Mouse (Mus musculus) limb, embryonic 15.5 days (tissue): Measurements from ENCODE around the gene C130026I21Rik. TPM values are rescaled to one million over a fixed set of nuclear protein-coding genes. Genes with fewer than 3 reads are reported as not detected.
"Not testable (repeated sequence)": the region's sequence is repeated elsewhere in the genome, so short reads cannot be mapped to it uniquely, and the experiment has no call there.

Source experiments
- ATAC-seq: fragments of 200-750 bp; cut with Nextera tagmentation; 2 replicates; pipeline ENCODE4 v1.8.0; 2017; ENCODE audit warnings: low read depth, moderate TSS enrichment; ENCODE audit not compliant: insufficient number of reproducible peaks, low FRiP score, low TSS enrichment
- H3K27ac ChIP-seq: fragments of 300-500 bp; sonication (generic); 2 replicates; pipeline ENCODE4 v1.5.1; 2015; ENCODE audit warnings: moderate library complexity, mild to moderate bottlenecking, inconsistent platforms
- H3K27me3 ChIP-seq: fragments of 300-500 bp; sonication (generic); 2 replicates; pipeline ENCODE4 v1.6.1; 2015; ENCODE audit warnings: inconsistent platforms
- H3K36me3 ChIP-seq: fragments of 300-500 bp; sonication (generic); 2 replicates; pipeline ENCODE4 v1.6.1; 2015; ENCODE audit warnings: inconsistent platforms
- H3K4me1 ChIP-seq: fragments of 300-500 bp; sonication (generic); 2 replicates; pipeline ENCODE4 v1.6.1; 2015; ENCODE audit warnings: inconsistent platforms
- H3K4me2 ChIP-seq: fragments of 300-500 bp; sonication (generic); 2 replicates; pipeline ENCODE4 v1.6.1; 2015; ENCODE audit warnings: mild to moderate bottlenecking, inconsistent platforms
- H3K4me3 ChIP-seq: fragments of 300-500 bp; sonication (generic); 2 replicates; pipeline ENCODE4 v1.5.1; 2015; ENCODE audit warnings: mild to moderate bottlenecking, inconsistent platforms
- H3K9ac ChIP-seq: fragments of 300-500 bp; sonication (generic); 2 replicates; pipeline ENCODE4 v1.6.1; 2015; ENCODE audit warnings: inconsistent platforms
- H3K9me3 ChIP-seq: fragments of 300-500 bp; sonication (generic); 2 replicates; pipeline ENCODE4 v1.6.1; 2016; ENCODE audit warnings: inconsistent platforms
- WGBS: fragments of 180-500 bp; shearing (Covaris S2); methylation state at CpG from one replicate; pipeline ENCODE4 v1.1.7; 2015; 5-methylcytosine and 5-hydroxymethylcytosine counted together
- polyA plus RNA-seq: library from polyadenylated mRNA; unstranded; fragments of >200 nt; fragmentation: Nextera tagmentation; extraction: Ambion mirVana; gene quantifications from 2 replicates; pipeline ENCODE4 v1.2.1, GENCODE M21; 2015

Gene C130026I21Rik
- polyA plus RNA-seq, 1 experiment from 2014 or later: 1.3 TPM

DNA sequence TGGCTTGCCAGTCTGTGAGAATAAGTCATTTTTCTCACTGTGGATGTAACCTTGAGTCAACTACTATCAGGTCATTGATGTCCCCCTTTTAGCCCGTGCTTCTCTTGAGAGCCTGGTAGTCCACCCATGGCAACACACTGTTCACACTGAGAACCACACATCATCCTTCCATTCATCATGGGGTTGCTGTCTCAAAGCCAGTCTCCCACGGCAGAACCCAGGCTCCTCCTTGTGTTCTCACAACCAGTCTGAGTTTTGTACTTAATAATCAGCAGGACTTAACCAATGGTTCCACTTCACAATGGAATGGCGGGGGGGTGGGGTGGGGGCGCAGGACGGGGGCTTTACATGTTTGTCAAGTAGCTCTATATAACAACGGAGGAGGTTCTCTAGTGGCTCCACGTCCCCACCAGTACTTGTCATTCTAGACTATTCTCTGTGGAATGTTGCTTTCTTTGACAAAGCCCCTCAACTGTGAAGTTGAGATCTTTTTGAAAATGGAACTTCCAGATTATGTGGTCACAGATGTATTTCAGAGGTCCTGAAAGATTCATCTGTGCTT lies 177.3 kb downstream of the C130026I21Rik start:
- H3K27me3 ChIP-seq, H3K4me2 ChIP-seq, H3K4me3 ChIP-seq, H3K36me3 ChIP-seq, H3K9ac ChIP-seq, H3K27ac ChIP-seq, H3K9me3 ChIP-seq, ATAC-seq, H3K4me1 ChIP-seq: not testable (repeated sequence)
- 82% methylated on average over 6 of the region's 7 CpGs for WGBS

DNA sequence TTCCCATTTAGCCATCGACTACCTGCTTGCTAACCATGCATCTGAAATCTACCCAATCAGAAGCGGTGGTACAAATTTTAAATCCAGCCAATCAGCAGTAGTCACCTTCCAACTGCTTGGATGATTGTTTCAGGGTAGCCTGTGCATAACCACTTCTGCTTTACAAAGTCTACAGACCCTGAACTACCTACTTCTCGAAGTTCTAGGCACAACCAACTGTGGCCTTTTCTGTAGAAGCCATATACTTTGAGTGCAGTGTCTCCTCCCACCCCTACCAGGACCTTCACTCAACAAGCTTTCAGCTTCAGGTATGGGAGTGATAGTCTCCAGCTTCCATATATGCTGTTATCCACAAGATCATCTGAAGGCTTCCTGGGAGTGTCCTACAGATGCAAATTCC lies 178.2 kb downstream of the C130026I21Rik start:
- not testable (repeated sequence) for H3K4me1 ChIP-seq, ATAC-seq, H3K9ac ChIP-seq, H3K9me3 ChIP-seq, H3K27ac ChIP-seq, H3K36me3 ChIP-seq, H3K4me2 ChIP-seq, H3K27me3 ChIP-seq, H3K4me3 ChIP-seq
- WGBS: 36% methylated on average over 1 of the region's 3 CpGs

DNA sequence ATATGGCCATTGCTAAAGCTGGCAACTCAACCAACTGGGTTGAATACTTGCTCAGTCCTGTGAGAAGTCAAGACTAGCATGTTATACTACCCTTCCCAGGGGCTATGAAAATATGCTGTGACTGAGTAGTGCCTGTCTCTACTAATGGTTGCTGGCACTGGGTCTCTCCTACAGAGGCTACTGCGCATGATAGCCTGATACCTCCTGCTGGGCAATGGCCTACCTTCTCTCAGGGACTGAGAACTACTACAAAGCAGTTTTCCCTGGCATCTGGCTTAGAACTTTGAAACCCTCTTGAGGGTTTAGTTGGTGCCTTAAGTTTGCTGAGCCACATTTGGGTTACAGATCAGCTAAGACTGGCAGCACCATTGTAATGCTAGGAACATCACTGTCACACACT lies 184.2 kb downstream of the C130026I21Rik start:
- H3K4me3 ChIP-seq, H3K9me3 ChIP-seq, H3K36me3 ChIP-seq, H3K27ac ChIP-seq, H3K4me2 ChIP-seq, H3K9ac ChIP-seq, H3K27me3 ChIP-seq, ATAC-seq, H3K4me1 ChIP-seq: not testable (repeated sequence)
- 63% methylated on average over 1 of the region's 1 CpGs for WGBS

DNA sequence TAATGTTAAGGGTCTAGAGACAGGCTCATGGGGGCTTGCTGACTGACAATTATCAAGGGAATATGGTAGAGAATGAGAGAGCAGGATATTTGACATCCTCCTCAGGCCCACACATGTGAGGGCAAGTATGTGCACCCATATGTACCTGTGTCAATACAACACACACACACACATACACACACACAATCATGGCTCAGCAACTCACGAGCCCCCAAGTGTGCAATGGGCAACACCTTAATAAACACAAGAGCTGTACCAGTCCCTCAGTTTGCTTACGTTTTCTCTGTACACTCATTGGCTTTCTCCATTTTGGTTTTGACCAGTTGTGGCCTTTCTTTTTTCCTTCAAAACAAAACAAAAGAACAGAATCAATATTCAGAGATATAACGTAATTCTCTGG lies 185.6 kb downstream of the C130026I21Rik start:
- H3K36me3 ChIP-seq, H3K27ac ChIP-seq, H3K9me3 ChIP-seq, H3K4me2 ChIP-seq, H3K9ac ChIP-seq, H3K4me1 ChIP-seq, H3K27me3 ChIP-seq, ATAC-seq, H3K4me3 ChIP-seq: not testable (repeated sequence)
- 66% methylated on average over 3 of the region's 3 CpGs for WGBS

DNA sequence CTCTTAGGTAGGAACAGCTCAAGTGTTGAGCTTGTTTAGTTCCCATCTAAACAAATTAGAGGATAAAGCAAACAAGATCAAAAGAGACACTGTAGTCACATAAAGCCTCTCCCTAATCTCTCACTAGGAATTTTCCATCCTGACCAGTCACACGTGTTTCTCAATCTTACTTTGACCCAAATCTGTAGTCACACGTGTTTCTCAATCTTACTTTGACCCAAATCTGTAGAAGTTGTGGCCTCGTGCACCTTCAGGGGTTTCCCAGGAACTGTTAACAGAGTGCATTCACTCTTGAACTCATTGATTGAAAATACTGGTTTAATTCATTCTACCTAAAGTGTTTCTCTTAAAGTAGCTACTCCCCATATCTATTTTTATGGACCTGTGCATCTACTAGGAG lies 197.3 kb downstream of the C130026I21Rik start:
- not testable (repeated sequence) for H3K9me3 ChIP-seq, H3K9ac ChIP-seq

DNA sequence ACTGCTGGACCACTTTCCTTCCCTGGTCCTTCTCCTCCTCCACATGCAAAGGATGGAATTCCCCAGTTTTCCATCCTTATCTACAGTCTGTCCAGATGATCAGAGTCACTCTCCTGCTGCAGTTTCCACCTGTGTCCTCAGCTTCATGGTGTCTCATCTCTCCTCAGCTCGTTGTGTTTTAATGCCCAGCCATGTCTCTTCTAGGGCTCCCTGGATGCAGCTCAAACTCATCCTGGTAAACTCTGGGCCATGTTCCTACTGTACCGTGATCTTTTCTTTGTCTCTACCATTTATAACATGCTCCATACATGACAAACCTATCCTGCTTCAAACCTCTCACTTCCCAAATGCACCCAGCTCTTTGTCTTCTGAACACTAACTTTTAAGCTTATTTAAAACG lies 198.7 kb downstream of the C130026I21Rik start:
- H3K4me1 ChIP-seq, H3K27ac ChIP-seq, H3K9me3 ChIP-seq, H3K9ac ChIP-seq, ATAC-seq, H3K4me3 ChIP-seq, H3K4me2 ChIP-seq, H3K36me3 ChIP-seq, H3K27me3 ChIP-seq: not testable (repeated sequence)
- WGBS: 58% methylated on average over 3 of the region's 3 CpGs

More for the DNA sequence above, 197.3 kb downstream of the C130026I21Rik start:
- H3K4me1 ChIP-seq, H3K36me3 ChIP-seq, H3K27ac ChIP-seq, ATAC-seq, H3K4me3 ChIP-seq, H3K4me2 ChIP-seq, H3K27me3 ChIP-seq: not testable (repeated sequence)
- 55% methylated on average over 3 of the region's 3 CpGs for WGBS

DNA sequence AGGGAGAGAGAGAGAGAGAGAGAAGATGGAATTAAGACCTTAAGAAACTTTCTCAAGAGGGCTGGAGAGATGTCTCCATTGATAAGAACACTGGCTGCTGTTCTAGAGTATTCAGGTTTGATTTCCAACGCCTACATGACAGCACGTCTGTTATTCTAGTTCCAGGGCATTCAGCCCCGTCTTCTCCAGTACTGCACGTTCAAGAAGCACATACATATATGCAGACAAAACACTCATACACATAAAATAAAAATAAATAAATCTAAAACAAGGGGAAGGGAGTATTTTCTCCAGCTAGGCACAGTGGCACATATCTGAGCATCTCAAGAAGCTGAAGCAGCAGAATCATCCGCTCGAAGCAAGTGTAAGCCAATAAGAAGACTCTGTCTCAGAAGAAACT lies 234.6 kb downstream of the C130026I21Rik start:
- H3K27ac ChIP-seq, H3K4me3 ChIP-seq, H3K36me3 ChIP-seq, ATAC-seq, H3K4me1 ChIP-seq, H3K4me2 ChIP-seq, H3K27me3 ChIP-seq, H3K9me3 ChIP-seq, H3K9ac ChIP-seq: not testable (repeated sequence)
- WGBS: 82% methylated on average over 6 of the region's 6 CpGs

DNA sequence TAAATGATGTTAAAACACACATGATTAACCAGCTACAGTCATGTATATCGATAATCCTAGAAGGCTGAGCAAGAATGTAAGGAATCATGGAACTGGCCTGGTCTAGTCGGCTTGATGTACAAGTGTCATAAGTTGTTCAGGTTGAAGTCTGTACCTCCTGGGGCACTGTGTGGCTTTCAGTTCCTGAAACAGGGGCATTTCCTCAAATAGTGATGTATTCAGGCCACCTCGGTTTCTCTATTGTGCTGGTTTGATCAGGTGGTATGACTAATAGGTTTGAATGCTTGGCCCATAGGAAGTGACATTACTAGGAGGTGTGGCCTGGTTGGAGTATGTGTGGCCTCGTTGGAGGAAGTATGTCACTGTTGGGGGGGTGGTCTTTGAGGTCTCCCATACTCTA lies 236.0 kb downstream of the C130026I21Rik start:
- 83% methylated on average over 3 of the region's 4 CpGs for whole genome bisulfite sequencing
- ATAC-seq: not testable (repeated sequence)

DNA sequence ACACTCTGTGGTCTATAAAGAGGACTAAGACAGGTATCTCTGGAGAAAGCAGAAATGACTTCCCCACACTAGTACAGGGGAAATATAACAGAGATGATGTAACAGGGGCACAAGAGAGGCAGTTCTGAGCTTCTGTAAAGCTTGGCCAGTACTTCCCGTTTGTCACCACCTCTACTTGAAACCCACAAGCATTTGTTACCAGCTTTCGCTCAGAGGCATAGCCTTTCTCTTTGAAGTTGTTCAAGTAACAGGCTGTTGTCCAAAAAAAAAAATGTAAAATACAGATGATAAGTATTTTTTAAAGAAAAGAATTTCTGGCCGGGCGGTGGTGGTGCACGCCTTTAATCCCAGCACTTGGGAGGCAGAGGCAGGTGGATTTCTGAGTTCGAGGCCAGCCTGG lies 236.8 kb downstream of the C130026I21Rik start:
- H3K9ac ChIP-seq, H3K4me3 ChIP-seq, ATAC-seq, H3K36me3 ChIP-seq, H3K4me1 ChIP-seq, H3K4me2 ChIP-seq, H3K9me3 ChIP-seq, H3K27me3 ChIP-seq, H3K27ac ChIP-seq: not testable (repeated sequence)
- WGBS: 87% methylated on average over 6 of the region's 6 CpGs

More for the DNA sequence above, 236.0 kb downstream of the C130026I21Rik start:
- not testable (repeated sequence) for H3K9ac ChIP-seq, H3K4me2 ChIP-seq, H3K27me3 ChIP-seq, H3K9me3 ChIP-seq, H3K4me1 ChIP-seq, H3K27ac ChIP-seq, H3K36me3 ChIP-seq, H3K4me3 ChIP-seq

DNA sequence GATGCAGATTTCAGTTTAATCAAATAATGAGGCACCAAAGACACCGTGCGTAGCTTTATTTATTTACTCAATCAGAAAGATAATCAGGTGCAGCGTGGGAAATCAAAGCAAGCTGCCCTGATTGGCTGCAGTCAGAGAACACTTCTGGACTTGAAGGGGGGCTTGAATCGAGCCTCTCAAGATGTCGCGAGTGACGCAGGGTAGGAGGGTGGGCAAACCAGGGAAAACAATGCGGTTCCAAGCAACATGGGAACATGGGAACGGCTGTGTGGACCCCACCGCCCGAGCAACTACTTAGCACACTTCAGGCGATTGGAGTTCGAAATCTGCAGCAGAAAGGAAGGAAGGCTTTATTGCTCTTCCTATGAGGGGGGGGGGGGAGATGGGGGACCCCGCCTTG lies 240.2 kb downstream of the C130026I21Rik start:
- H3K36me3 ChIP-seq, H3K27me3 ChIP-seq, H3K4me3 ChIP-seq, H3K27ac ChIP-seq, H3K4me2 ChIP-seq, H3K9ac ChIP-seq, ATAC-seq, H3K9me3 ChIP-seq, H3K4me1 ChIP-seq: not testable (repeated sequence)
- WGBS: 68% methylated on average over 13 of the region's 14 CpGs

DNA sequence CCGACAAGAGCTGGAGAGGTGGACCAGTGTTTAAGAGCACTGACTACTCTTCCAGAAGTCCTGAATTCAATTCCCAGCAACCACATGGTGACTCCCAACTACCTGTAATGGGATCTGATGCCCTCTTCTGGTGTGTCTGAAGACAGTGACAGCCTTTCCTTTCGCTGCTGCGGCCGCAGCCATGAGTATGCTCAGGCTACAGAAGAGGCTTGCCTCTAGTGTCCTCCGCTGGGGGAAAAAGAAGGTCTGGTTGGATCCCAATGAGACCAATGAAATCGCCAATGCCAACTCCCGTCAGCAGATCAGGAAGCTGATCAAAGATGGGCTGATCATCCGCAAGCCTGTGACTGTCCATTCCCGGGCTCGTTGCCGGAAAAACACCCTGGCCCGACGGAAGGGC lies 258.4 kb downstream of the C130026I21Rik start:
- WGBS: 90% methylated on average over 13 of the region's 13 CpGs
- H3K4me2 ChIP-seq, H3K9me3 ChIP-seq, H3K4me1 ChIP-seq, H3K27me3 ChIP-seq, ATAC-seq, H3K27ac ChIP-seq, H3K9ac ChIP-seq, H3K36me3 ChIP-seq, H3K4me3 ChIP-seq: not testable (repeated sequence)

DNA sequence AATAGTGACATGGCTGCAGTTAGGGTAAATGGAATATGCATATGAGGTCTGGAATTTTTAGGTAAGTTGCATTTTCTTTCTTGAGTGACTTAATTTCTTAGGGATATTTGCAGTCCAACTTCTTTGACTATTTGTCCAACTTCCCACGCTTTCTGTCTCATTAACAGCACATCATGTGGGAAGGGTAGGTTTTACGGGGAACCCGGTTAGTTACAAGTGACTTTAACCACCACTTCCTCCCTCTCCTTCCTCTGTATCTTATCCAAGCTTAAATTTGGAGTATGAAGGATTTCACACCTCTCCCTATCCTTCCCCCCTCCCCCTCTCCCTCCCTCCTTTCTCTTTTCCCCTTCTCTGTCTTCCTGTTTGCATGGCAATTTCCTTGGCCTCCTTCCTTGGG lies 259.4 kb downstream of the C130026I21Rik start:
- H3K4me3 ChIP-seq, H3K36me3 ChIP-seq, H3K4me2 ChIP-seq, H3K9ac ChIP-seq, H3K27ac ChIP-seq, H3K4me1 ChIP-seq, H3K9me3 ChIP-seq, H3K27me3 ChIP-seq, ATAC-seq: not testable (repeated sequence)
- 78% methylated on average over 3 of the region's 3 CpGs for WGBS

DNA sequence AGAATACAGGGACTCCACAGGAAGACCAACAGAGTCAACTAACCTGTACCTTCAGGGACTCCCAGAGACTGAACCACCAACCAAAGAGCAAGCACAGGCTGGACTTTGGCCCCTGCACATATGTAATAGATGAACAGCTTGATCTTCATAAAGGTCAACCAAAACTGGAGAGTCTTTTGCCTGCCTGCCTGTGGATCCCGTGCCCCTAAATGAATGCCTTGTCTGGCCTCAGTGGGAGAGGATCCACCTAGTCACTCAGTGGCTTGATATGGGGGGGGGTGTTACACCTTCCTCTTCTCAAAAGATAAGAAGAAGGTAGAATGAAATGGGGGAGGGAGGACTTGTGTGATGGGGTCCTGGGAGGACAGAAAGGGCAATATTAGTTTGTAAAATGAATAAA lies 262.6 kb downstream of the C130026I21Rik start:
- 66% methylated on average over 1 of the region's 1 CpGs for WGBS

More for the DNA sequence above, 262.6 kb downstream of the C130026I21Rik start:
- not testable (repeated sequence) for H3K4me1 ChIP-seq, H3K4me2 ChIP-seq, H3K36me3 ChIP-seq, H3K9me3 ChIP-seq, H3K27ac ChIP-seq, H3K27me3 ChIP-seq, ATAC-seq, H3K9ac ChIP-seq, H3K4me3 ChIP-seq
